Mouse (Mus musculus) C2C12 (cell line): Measurements from ENCODE around the gene Nufip1. TPM values are rescaled to one million over a fixed set of nuclear protein-coding genes. Genes with fewer than 3 reads are reported as not detected.
A peak's percentile ranks its signal among the peaks of the same experiment; 100 is the strongest.

Source experiments
- H3K27me3 ChIP-seq: one replicate; pipeline ENCODE4 v1.6.1; 2011; ENCODE audit not compliant: control insufficient read depth, insufficient read depth, insufficient read length
- H3K36me3 ChIP-seq: one replicate; pipeline ENCODE4 v1.6.1; 2011; ENCODE audit not compliant: control insufficient read depth, insufficient read depth
- H3K4me3 ChIP-seq: one replicate; pipeline ENCODE4 v1.5.1; 2011; ENCODE audit warnings: mild to moderate bottlenecking, control low read depth; ENCODE audit not compliant: poor library complexity, insufficient read depth, severe bottlenecking
- H3K79me2 ChIP-seq: one replicate; pipeline ENCODE4 v1.6.1; 2011; ENCODE audit not compliant: control insufficient read depth, insufficient read depth
- H3K79me3 ChIP-seq: one replicate; pipeline ENCODE4 v1.6.1; 2011; ENCODE audit warnings: low read depth, control low read depth
- H3ac ChIP-seq: one replicate; pipeline ENCODE3; 2011; ENCODE audit warnings: low read depth; ENCODE audit not compliant: control insufficient read depth, insufficient read length
- CEBPB ChIP-seq: IDR thresholded peaks from one replicate; pipeline ENCODE4 v1.6.1; 2011; ENCODE audit warnings: low read depth, mild to moderate bottlenecking, control low read depth, moderate library complexity
- CTCF ChIP-seq: IDR thresholded peaks from one replicate; pipeline ENCODE4 v1.5.1; 2011; ENCODE audit not compliant: control insufficient read depth, insufficient read depth, insufficient read length
- FOSL1 ChIP-seq: IDR thresholded peaks from one replicate; pipeline ENCODE4 v1.8.0; 2011; ENCODE audit warnings: mild to moderate bottlenecking, low read length; ENCODE audit not compliant: poor library complexity, insufficient read depth, severe bottlenecking
- MAX ChIP-seq: IDR thresholded peaks from one replicate; pipeline ENCODE4 v1.6.1; 2011; ENCODE audit warnings: mild to moderate bottlenecking, control low read depth
- MYOD1 ChIP-seq: IDR thresholded peaks from one replicate; pipeline ENCODE4 v1.6.1; 2011; ENCODE audit warnings: low read depth; ENCODE audit not compliant: control insufficient read depth, insufficient read length
- MYOG ChIP-seq: IDR thresholded peaks from one replicate; pipeline ENCODE4 v1.6.1; 2011; ENCODE audit not compliant: control insufficient read depth, insufficient read length; ENCODE audit errors: extremely low read depth
- USF1 ChIP-seq: IDR thresholded peaks from one replicate; pipeline ENCODE4 v1.6.1; 2011; ENCODE audit warnings: low read depth, mild to moderate bottlenecking, control low read depth, moderate library complexity
- polyA plus RNA-seq: library from polyadenylated mRNA; unstranded; fragments of >200 nt; fragmentation: generic; extraction: Trizol; gene quantifications from one replicate; pipeline ENCODE4 v1.2.1, GENCODE M21; 2012; ENCODE audit warnings: missing spikeins

Nufip1 gene
- polyA plus RNA-seq, 1 experiment: 8.1 TPM

DNA sequence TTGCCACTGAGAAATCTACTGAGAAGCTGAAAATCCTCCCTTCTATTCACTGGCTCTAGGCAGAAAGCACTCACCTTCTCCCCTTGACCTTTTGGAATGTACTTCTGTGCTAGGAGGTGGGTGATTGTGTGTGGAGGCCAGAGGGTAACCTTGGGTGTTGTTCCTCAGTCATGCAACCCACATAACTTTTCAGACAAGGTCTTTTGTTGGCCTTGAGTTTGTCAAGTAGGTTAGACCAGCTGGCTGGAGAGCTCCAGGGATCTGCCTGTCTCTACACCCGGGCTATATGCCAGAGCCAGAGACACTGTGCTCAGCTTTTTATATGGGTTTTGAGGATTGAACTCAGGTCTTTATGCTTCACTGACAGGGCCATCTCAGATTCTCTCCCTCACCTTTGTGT lies 36.5 kb upstream of the Nufip1 start:
- peaks cover 5% of the 10 kb centered on the region for H3K27me3 ChIP-seq
- no peak overlapping the region for H3K4me3 ChIP-seq
- H3K36me3 ChIP-seq: no peaks in the 10 kb centered on the region
- H3K79me3 ChIP-seq: no peaks in the 10 kb centered on the region
- no peak overlapping the region for H3ac ChIP-seq
- H3K79me2 ChIP-seq: no peaks in the 10 kb centered on the region
- TF ChIP-seq MYOD1 (no peak), FOSL1 (no peak), USF1 (no peak), MYOG (no peak), CTCF (no peak), MAX (no peak), CEBPB (no peak)

GRCm38 (mm10) chr14:76075721-76076120 lies 35.0 kb upstream of the Nufip1 start:
- no peaks in the 10 kb centered on the region for H3K79me3 ChIP-seq
- H3K27me3 ChIP-seq: peaks cover 5% of the 10 kb centered on the region
- no peak for TF ChIP-seq MAX
- no peak for TF ChIP-seq CTCF
- H3ac ChIP-seq: no peak overlapping the region
- H3K4me3 ChIP-seq: no peak overlapping the region
- H3K36me3 ChIP-seq: no peaks in the 10 kb centered on the region
- no peaks in the 10 kb centered on the region for H3K79me2 ChIP-seq

DNA sequence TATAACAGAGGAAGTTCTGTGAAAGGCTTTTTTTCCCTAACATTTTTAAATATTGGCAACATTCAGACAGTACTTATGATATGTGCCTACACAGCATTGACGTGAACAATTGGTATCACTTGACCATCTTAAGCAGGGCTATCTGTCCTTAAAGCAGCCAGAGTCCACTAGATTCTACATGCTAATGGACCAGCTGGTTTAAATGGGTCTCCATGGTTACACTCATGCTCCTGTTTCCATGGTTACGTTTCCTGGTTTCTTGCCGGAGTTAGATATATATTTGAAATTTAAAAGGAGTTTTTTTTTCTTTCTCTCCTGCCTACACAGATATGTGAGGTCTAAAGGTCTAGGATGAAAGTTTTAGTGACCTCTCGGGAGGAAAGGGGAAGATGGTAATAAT lies 34.1 kb upstream of the Nufip1 start:
- Histone ChIP-seq H3K79me2 (no peaks in the 10 kb centered on the region), H3K36me3 (no peaks in the 10 kb centered on the region), H3K4me3 (no peak overlapping the region), H3K79me3 (no peaks in the 10 kb centered on the region), H3K27me3 (peaks cover 5% of the 10 kb centered on the region), H3ac (no peak overlapping the region)
- TF ChIP-seq CTCF (no peak), MYOG (no peak), CEBPB (no peak), FOSL1 (no peak), MYOD1 (no peak), USF1 (no peak), MAX (no peak)

- Histone ChIP-seq H3K27me3 (peaks cover 5% of the 10 kb centered on the region), H3K79me2 (no peaks in the 10 kb centered on the region)
These were observed 33.6 kb upstream of the Nufip1 start for GRCm38 (mm10) chr14:76077088-76077491.

GRCm38 (mm10) chr14:76081451-76081850 lies 29.2 kb upstream of the Nufip1 start:
- Histone ChIP-seq H3K4me3 (no peak overlapping the region), H3K27me3 (peaks cover 5% of the 10 kb centered on the region), H3K79me2 (no peaks in the 10 kb centered on the region), H3K36me3 (no peaks in the 10 kb centered on the region), H3ac (no peak overlapping the region), H3K79me3 (no peaks in the 10 kb centered on the region)
- TF ChIP-seq MAX: no peak
- TF ChIP-seq USF1: no peak
- TF ChIP-seq MYOD1: no peak
- TF ChIP-seq FOSL1: no peak
- no peak for TF ChIP-seq CEBPB
- no peak for TF ChIP-seq MYOG
- TF ChIP-seq CTCF: no peak

More at GRCm38 (mm10) chr14:76077088-76077491, 33.6 kb upstream of the Nufip1 start:
- no peak overlapping the region for H3K4me3 ChIP-seq
- TF ChIP-seq CTCF (peak; percentile 14), MYOD1 (no peak)
- H3K79me3 ChIP-seq: no peaks in the 10 kb centered on the region
- H3K36me3 ChIP-seq: no peaks in the 10 kb centered on the region
- H3ac ChIP-seq: no peak overlapping the region

GRCm38 (mm10) chr14:76082086-76082636 lies 28.5 kb upstream of the Nufip1 start:
- no peaks in the 10 kb centered on the region for H3K79me2 ChIP-seq
- H3K27me3 ChIP-seq: peaks cover 5% of the 10 kb centered on the region
- TF ChIP-seq USF1 (no peak), MAX (no peak), MYOG (no peak), CEBPB (no peak), MYOD1 (no peak), CTCF (no peak), FOSL1 (no peak)
- H3K79me3 ChIP-seq: no peaks in the 10 kb centered on the region
- H3K4me3 ChIP-seq: no peak overlapping the region
- no peak overlapping the region for H3ac ChIP-seq
- no peaks in the 10 kb centered on the region for H3K36me3 ChIP-seq
